Mouse (Mus musculus): ENCODE data around the gene Trmt112. TPM values are rescaled to one million over a fixed set of nuclear protein-coding genes. Genes with fewer than 3 reads are reported as not detected.

Gene Trmt112
- polyA plus RNA-seq, 1 experiment from 2014 or later = 142 TPM

DNA sequence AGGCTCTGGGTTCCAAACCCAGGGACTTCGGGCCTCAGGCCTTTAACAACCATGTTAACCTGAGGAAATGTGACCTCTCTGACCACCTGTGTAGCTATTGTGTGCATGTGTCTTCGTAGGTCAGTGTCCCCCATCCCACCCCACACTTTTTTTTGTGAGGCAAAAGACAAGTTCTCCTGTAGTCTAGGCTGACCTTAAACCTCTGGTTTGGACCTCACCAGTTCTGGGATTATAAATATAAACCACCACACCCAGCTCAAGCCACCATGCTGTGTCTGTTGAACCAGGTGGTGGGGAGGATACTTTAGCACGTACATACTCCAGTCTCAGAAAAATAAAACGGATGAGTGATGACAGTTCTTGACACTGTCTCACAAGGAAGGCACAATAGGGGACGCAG, 40.5 kb downstream of the Trmt112 start:
- Histone ChIP-seq H3K27ac (peak overlapping the region; percentile 96), H3K36me3 (ENCODE audit: insufficient read depth, low read length) (peaks cover 20% of the 10 kb centered on the region; the same call in 1 of the 2 replicates)
- 50% methylated on average over 5 of the region's 5 CpGs for WGBS

DNA sequence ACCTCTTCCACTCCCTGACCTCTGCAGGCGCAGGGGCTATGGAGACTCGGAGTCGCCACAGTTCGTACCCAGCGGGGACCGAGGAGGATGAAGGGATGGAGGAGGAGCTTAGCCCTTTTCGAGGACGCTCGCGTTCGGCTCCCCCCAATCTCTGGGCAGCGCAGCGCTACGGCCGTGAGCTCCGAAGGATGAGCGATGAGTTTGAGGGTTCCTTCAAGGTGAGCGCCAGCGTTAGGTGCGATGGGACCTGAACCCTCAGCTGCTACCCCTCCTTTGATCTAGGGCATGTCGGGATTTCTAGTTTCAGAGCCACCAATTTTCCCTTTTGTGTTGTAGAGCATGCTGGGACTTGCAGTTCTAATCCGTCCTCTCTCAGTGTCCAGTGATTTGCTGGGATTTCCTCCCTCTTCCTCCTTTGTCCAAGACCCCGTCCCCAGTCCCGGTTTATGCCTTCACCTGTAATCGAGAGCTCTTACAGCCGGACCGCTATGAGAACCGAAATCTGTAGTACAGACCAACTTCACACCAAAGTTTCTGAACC, 41.2 kb downstream of the Trmt112 start:
- Histone ChIP-seq H3K9ac (ENCODE audit: low read depth, low read length) (peak overlapping the region; percentile 67), H3K4me3 (replicated peaks; ENCODE audit: low read depth, low read length) (peak overlapping the region; percentile 58), H3K27ac (peak overlapping the region; percentile 96), H3K9me3 (replicated peaks; ENCODE audit: low read length) (no peaks in the 10 kb centered on the region), H3K36me3 (ENCODE audit: insufficient read depth, low read length) (peaks cover 26% of the 10 kb centered on the region; the same call in 1 of the 2 replicates), H3K4me1 (replicated peaks; ENCODE audit: insufficient read depth, low read length) (peaks cover 8% of the 10 kb centered on the region; the same call in 1 of the 2 replicates), H3K27me3 (ENCODE audit: insufficient read depth, low read length) (no peaks in the 10 kb centered on the region), H3K4me2 (ENCODE audit: low read length) (peak overlapping the region; percentile 67)
- WGBS = under 1% methylated on average over 28 of the region's 28 CpGs
- peak; percentile 88 for DNase-seq (ENCODE audit: low spot score)
- TF ChIP-seq CTCF (IDR thresholded peaks at IDR 0.05; ENCODE audit: low read depth) = no peak
- peak; percentile 15 for ATAC-seq (replicated peaks; ENCODE audit: low FRiP score, low read depth)

More for the DNA sequence above, 40.5 kb downstream of the Trmt112 start:
- Histone ChIP-seq H3K9me3 (replicated peaks; ENCODE audit: low read length) (no peaks in the 10 kb centered on the region), H3K4me3 (replicated peaks; ENCODE audit: low read depth, low read length) (peak overlapping the region; percentile 58; the same call in 1 of the 2 replicates), H3K9ac (ENCODE audit: low read depth, low read length) (peak overlapping the region; percentile 67; the same call in 1 of the 2 replicates), H3K4me1 (replicated peaks; ENCODE audit: insufficient read depth, low read length) (peaks cover 8% of the 10 kb centered on the region; the same call in 1 of the 2 replicates), H3K27me3 (ENCODE audit: insufficient read depth, low read length) (no peaks in the 10 kb centered on the region), H3K4me2 (ENCODE audit: low read length) (peak overlapping the region; percentile 67)
- DNase-seq (ENCODE audit: low spot score) = no peak
- TF ChIP-seq CTCF (IDR thresholded peaks at IDR 0.05; ENCODE audit: low read depth) = no peak
- no peak for ATAC-seq (replicated peaks; ENCODE audit: low FRiP score, low read depth)

DNA sequence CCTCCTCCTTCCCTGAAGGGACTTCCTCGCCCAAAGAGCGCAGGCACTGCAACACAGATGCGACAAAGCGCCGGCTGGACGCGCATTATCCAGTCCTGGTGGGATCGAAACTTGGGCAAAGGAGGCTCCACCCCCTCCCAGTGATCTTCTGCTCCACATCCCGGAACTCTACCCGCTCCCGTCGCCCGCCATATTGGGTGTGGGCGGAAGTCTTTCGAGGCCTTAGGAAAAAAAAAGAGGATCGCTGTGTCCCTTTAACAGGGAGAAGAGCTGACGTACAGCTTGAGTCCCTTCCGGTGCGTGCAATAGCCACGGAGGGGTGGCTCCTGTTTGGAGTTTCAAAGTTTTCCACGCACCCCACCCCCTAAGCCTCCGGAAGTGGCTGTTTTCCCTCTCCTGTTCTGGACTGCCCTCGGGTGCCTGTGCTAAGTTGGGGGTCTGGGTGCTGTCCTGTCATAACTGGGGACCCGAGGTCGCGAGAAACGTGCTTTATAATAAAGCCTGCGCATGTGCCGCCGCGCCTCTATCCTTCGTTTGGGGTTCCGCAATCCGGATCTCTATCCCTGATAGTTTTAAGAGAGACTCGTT, 42.0 kb downstream of the Trmt112 start:
- 0 out of 2 replicates have a peak, but pooled peaks have one; percentile 0 for TF ChIP-seq CTCF (IDR thresholded peaks at IDR 0.05; ENCODE audit: low read depth)
- Histone ChIP-seq H3K27me3 (ENCODE audit: insufficient read depth, low read length) (no peaks in the 10 kb centered on the region), H3K36me3 (ENCODE audit: insufficient read depth, low read length) (peaks cover 26% of the 10 kb centered on the region; the same call in 1 of the 2 replicates), H3K4me3 (replicated peaks; ENCODE audit: low read depth, low read length) (peak overlapping the region; percentile 58), H3K9me3 (replicated peaks; ENCODE audit: low read length) (no peaks in the 10 kb centered on the region), H3K27ac (peak overlapping the region; percentile 96), H3K4me1 (replicated peaks; ENCODE audit: insufficient read depth, low read length) (peaks cover 8% of the 10 kb centered on the region; the same call in 1 of the 2 replicates), H3K4me2 (ENCODE audit: low read length) (peak overlapping the region; percentile 67), H3K9ac (ENCODE audit: low read depth, low read length) (peak overlapping the region; percentile 67)
- under 1% methylated on average over 35 of the region's 35 CpGs for WGBS
- peak; percentile 71 for ATAC-seq (replicated peaks; ENCODE audit: low FRiP score, low read depth)
- peak; percentile 98 for DNase-seq (ENCODE audit: low spot score)

DNA sequence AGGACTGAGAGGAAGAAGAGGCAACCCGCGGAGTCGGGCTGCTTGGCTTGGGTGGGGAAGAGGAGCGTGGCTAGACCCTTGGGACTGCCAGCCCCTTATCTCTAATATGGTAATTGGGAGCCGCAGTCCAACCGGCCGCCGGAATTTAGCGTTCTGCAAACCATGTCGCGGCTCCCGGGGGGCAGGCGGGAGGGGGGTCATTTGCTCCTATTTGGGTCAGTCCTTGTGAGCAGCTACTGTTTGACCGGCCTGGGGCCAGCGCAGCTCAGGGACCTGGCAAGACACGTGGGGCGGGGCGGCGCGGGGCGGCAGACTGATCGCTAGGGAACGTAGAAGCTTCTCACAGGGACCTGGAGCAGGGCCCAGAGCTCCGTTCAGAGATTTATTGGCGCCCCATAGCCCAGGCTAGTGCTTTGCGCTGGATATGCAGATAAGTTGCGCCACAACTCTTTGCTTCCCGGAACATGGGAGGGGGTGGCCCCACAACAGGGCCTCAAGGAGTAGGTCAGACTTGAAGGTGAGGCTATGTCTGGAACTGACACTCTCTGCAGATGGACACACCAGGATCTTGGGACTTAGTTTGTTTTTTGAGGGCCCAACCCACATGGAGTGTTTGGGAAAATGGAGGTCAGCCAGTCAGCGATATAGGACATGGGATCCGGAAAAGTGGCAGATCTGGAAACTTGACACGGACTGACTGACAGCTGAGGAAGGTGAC, 42.7 kb downstream of the Trmt112 start:
- ATAC-seq (replicated peaks; ENCODE audit: low FRiP score, low read depth) (peak; percentile 64), DNase-seq (ENCODE audit: low spot score) (peak; percentile 81)
- no peak for TF ChIP-seq CTCF (IDR thresholded peaks at IDR 0.05; ENCODE audit: low read depth)
- Histone ChIP-seq H3K9ac (ENCODE audit: low read depth, low read length) (peak overlapping the region; percentile 67), H3K27ac (peak overlapping the region; percentile 96), H3K4me1 (replicated peaks; ENCODE audit: insufficient read depth, low read length) (peaks cover 8% of the 10 kb centered on the region; the same call in 1 of the 2 replicates), H3K27me3 (ENCODE audit: insufficient read depth, low read length) (no peaks in the 10 kb centered on the region), H3K4me3 (replicated peaks; ENCODE audit: low read depth, low read length) (peak overlapping the region; percentile 58), H3K4me2 (ENCODE audit: low read length) (peak overlapping the region; percentile 67), H3K9me3 (replicated peaks; ENCODE audit: low read length) (no peaks in the 10 kb centered on the region), H3K36me3 (ENCODE audit: insufficient read depth, low read length) (peaks cover 32% of the 10 kb centered on the region)
- WGBS = 1% methylated on average over 31 of the region's 31 CpGs

DNA sequence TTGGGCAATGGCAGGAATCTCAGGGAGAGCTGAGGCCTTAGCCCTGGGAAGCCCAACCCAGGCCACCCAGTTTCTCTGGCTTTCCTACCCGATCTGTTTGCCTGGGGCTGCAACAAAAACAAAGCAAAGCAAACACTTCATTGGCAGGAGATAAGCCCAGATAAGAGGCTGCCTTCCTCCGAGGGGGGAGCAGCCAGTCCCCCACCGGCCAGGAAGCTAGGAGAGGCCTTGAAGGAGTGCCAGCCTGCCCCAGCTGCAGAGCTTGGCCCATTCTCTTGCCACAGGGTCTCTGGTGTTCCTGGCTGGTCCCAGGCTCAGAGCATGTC, 43.2 kb downstream of the Trmt112 start:
- Histone ChIP-seq H3K4me3 (replicated peaks; ENCODE audit: low read depth, low read length) (no peak overlapping the region), H3K36me3 (ENCODE audit: insufficient read depth, low read length) (peaks cover 37% of the 10 kb centered on the region), H3K4me2 (ENCODE audit: low read length) (peak overlapping the region; percentile 67), H3K9ac (ENCODE audit: low read depth, low read length) (peak overlapping the region; percentile 67), H3K9me3 (replicated peaks; ENCODE audit: low read length) (no peaks in the 10 kb centered on the region), H3K27ac (peak overlapping the region; percentile 96), H3K4me1 (replicated peaks; ENCODE audit: insufficient read depth, low read length) (peaks cover 8% of the 10 kb centered on the region; the same call in 1 of the 2 replicates), H3K27me3 (ENCODE audit: insufficient read depth, low read length) (no peaks in the 10 kb centered on the region)
- no peak for TF ChIP-seq CTCF (IDR thresholded peaks at IDR 0.05; ENCODE audit: low read depth)
- 6% methylated on average over 3 of the region's 3 CpGs for WGBS
- DNase-seq (ENCODE audit: low spot score) (peak; percentile 38), ATAC-seq (replicated peaks; ENCODE audit: low FRiP score, low read depth) (no peak)

DNA sequence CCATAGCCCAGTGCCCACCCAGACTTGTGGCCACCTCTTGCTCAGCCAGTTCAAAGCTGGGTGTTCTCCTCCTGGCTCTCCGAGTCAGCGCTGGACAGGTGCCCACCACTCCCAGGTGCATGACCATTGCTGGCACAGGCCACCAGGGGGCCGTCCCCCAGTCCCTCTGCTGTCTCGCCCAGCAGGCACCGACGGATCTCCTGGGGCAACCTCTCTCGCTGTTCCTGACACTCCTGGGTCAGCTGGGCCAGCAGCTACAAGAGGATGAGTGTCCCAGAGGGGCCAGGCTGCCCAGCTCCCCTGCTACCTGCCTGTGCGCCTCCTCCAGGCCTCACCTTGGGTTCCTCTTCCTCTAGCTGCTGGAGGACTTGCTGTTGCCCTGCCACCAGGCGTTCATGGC, 44.5 kb downstream of the Trmt112 start:
- H3K4me2 ChIP-seq (ENCODE audit: low read length) = no peak overlapping the region
- no peak for DNase-seq (ENCODE audit: low spot score)
- TF ChIP-seq CTCF (IDR thresholded peaks at IDR 0.05; ENCODE audit: low read depth) = peak; percentile 69

More for the DNA sequence above, 44.5 kb downstream of the Trmt112 start:
- Histone ChIP-seq H3K27ac (no peak overlapping the region), H3K4me3 (replicated peaks; ENCODE audit: low read depth, low read length) (no peak overlapping the region), H3K9ac (ENCODE audit: low read depth, low read length) (no peak overlapping the region), H3K9me3 (replicated peaks; ENCODE audit: low read length) (no peaks in the 10 kb centered on the region), H3K4me1 (replicated peaks; ENCODE audit: insufficient read depth, low read length) (peaks cover 8% of the 10 kb centered on the region; the same call in 1 of the 2 replicates), H3K27me3 (ENCODE audit: insufficient read depth, low read length) (no peaks in the 10 kb centered on the region), H3K36me3 (ENCODE audit: insufficient read depth, low read length) (peaks cover 43% of the 10 kb centered on the region)
- WGBS = 53% methylated on average over 9 of the region's 9 CpGs
- no peak for ATAC-seq (replicated peaks; ENCODE audit: low FRiP score, low read depth)
